ENCODE assay signal across 8 mouse cellular contexts in genomic region chr19:32726451-32727325, GRCm38 (mm10). TPM values are rescaled to one million over a fixed set of nuclear protein-coding genes. Genes with fewer than 3 reads are reported as not detected.
DNase-seq lines count a peak whose midpoint lies in the region; ATAC-seq and TF ChIP-seq lines count a peak whose summit lies in the region.

No protein-coding gene starts in this region.

- 2% methylated on average over 22 of the region's 22 CpGs for WGBS in embryonic facial prominence, embryonic 10.5 days
- 5% methylated on average over 22 of the region's 22 CpGs for WGBS in limb, embryonic 12.5 days
- WGBS in thymus, adult 2 months = 10% methylated on average over 22 of the region's 22 CpGs

- peaks cover 46% of the 10 kb centered on the region for H3K27me3 ChIP-seq in embryonic facial prominence, embryonic 10.5 days (replicated peaks; ENCODE audit: low read depth, poor library complexity, severe bottlenecking)
- peaks cover 28% of the 10 kb centered on the region for H3K27me3 ChIP-seq in limb, embryonic 12.5 days
- no peaks in the 10 kb centered on the region for H3K27me3 ChIP-seq in thymus, adult 2 months (ENCODE audit: control insufficient read depth, insufficient read depth, low read length)

- peak; percentile 13 for DNase-seq in left cerebral cortex, postnatal 4 days
- no peak for DNase-seq in left cerebral cortex, adult 18-20 months (ENCODE audit: low spot score in 2 of 2)
- peak; percentile 45 for DNase-seq in embryonic facial prominence, embryonic 10.5 days (ENCODE audit: low spot score)
- peak; percentile 81 for DNase-seq in thymus, adult 2 months
- DNase-seq in right cerebral cortex, postnatal 36 days (ENCODE audit: low spot score in 2 of 2) = no peak
- no peak for DNase-seq in gastrocnemius, postnatal 4 days (ENCODE audit: low spot score in 2 of 2)
- DNase-seq in yolk sac, embryonic 10.5 days (ENCODE audit: low spot score) = no peak

- peak overlapping the region; percentile 46 for H3K4me2 ChIP-seq in limb, embryonic 12.5 days

- H3K27ac ChIP-seq in embryonic facial prominence, embryonic 10.5 days (replicated peaks) = peak overlapping the region; percentile 65
- H3K27ac ChIP-seq in limb, embryonic 12.5 days = no peak overlapping the region
- H3K27ac ChIP-seq in thymus, adult 2 months (ENCODE audit: control insufficient read depth, insufficient read depth, low read length) = peak overlapping the region; percentile 99

- H3K4me3 ChIP-seq in embryonic facial prominence, embryonic 10.5 days = peak overlapping the region; percentile 39
- peak overlapping the region; percentile 12 for H3K4me3 ChIP-seq in limb, embryonic 12.5 days (replicated peaks)
- peak overlapping the region; percentile 12; the same call in 1 of the 2 replicates for H3K4me3 ChIP-seq in thymus, adult 2 months (ENCODE audit: control insufficient read depth, insufficient read depth, low read length)

- H3K9ac ChIP-seq in limb, embryonic 12.5 days (replicated peaks) = 0 out of 2 replicates have a peak overlapping the region, but pooled peaks have one; percentile 4

- H3K9me3 ChIP-seq in embryonic facial prominence, embryonic 10.5 days = no peaks in the 10 kb centered on the region
- no peaks in the 10 kb centered on the region for H3K9me3 ChIP-seq in limb, embryonic 12.5 days

- no peak for ATAC-seq in limb, embryonic 12.5 days (ENCODE audit: insufficient number of reproducible peaks, insufficient read depth, low FRiP score, low TSS enrichment, low read depth)

- TF ChIP-seq POLR2A in thymus, adult 2 months (IDR thresholded peaks at IDR 0.05; ENCODE audit: control insufficient read depth, extremely low read depth, insufficient read depth, low read length, poor library complexity) = 0 out of 2 replicates have a peak, but pooled peaks have one; percentile 20

- intact Hi-C loops in left cerebral cortex, postnatal 4 days (cut with DNase I) = no loop called here

- no peaks in the 10 kb centered on the region for H3K36me3 ChIP-seq in embryonic facial prominence, embryonic 10.5 days (replicated peaks)
- no peaks in the 10 kb centered on the region for H3K36me3 ChIP-seq in limb, embryonic 12.5 days
- H3K36me3 ChIP-seq in thymus, adult 2 months (ENCODE audit: control insufficient read depth, insufficient read depth, low read length) = no peaks in the 10 kb centered on the region

- no peak for TF ChIP-seq CTCF in thymus, adult 2 months (IDR thresholded peaks at IDR 0.05; ENCODE audit: borderline replicate concordance, control insufficient read depth, extremely low read depth, insufficient read depth, low read length, poor library complexity)

- peaks cover 11% of the 10 kb centered on the region for H3K4me1 ChIP-seq in embryonic facial prominence, embryonic 10.5 days
- H3K4me1 ChIP-seq in limb, embryonic 12.5 days (replicated peaks) = peaks cover 8% of the 10 kb centered on the region
- H3K4me1 ChIP-seq in thymus, adult 2 months (replicated peaks; ENCODE audit: control insufficient read depth, insufficient read depth, low read length) = peaks cover 20% of the 10 kb centered on the region

RNA-seq across cellular contexts. Expression of gene Atad1, which starts 12.9 kb away (rescaled TPM):
- total RNA-seq in left cerebral cortex, postnatal 4 days (2021) = 100 to 1,000 TPM; 101 to 104 TPM
- total RNA-seq in left cerebral cortex, adult 18-20 months (2021) = 10 to 100 TPM; 88.3 to 98.0 TPM
- 66.6 and 71.8 TPM in 2 replicates for polyA plus RNA-seq in embryonic facial prominence, embryonic 10.5 days (2016; fragmentation: Nextera tagmentation; extraction: Ambion mirVana)
- polyA plus RNA-seq in limb, embryonic 12.5 days (2016; fragmentation: Nextera tagmentation; extraction: Ambion mirVana) = 62.8 and 65.8 TPM in 2 replicates
- 13.6 and 17.7 TPM in 2 replicates for polyA plus RNA-seq in thymus, adult 2 months (2012; rRNA removed)
- 10 to 100 TPM; 40.5 to 44.7 TPM for total RNA-seq in gastrocnemius, postnatal 4 days (2021)

RNA-seq across cellular contexts. Expression of gene Pten, which starts 30.6 kb away (rescaled TPM):
- total RNA-seq in left cerebral cortex, postnatal 4 days (2021) = 100 to 1,000 TPM; 144 to 149 TPM
- total RNA-seq in left cerebral cortex, adult 18-20 months (2021) = 100 to 1,000 TPM; 144 to 146 TPM
- polyA plus RNA-seq in embryonic facial prominence, embryonic 10.5 days (2016; fragmentation: Nextera tagmentation; extraction: Ambion mirVana) = 6.7 and 6.9 TPM in 2 replicates
- polyA plus RNA-seq in limb, embryonic 12.5 days (2016; fragmentation: Nextera tagmentation; extraction: Ambion mirVana) = 9.3 and 10.2 TPM in 2 replicates
- polyA plus RNA-seq in thymus, adult 2 months (2012; rRNA removed) = 37.0 and 55.1 TPM in 2 replicates
- total RNA-seq in gastrocnemius, postnatal 4 days (2021) = 10 to 100 TPM; 41.7 to 48.4 TPM

Comparison
In these comparisons a context has a peak if more than half of its experiments do, and no peak if none do; other contexts are left out.
1. DNase-seq: peak in left cerebral cortex, postnatal 4 days (single experiment), embryonic facial prominence, embryonic 10.5 days (single experiment) and thymus, adult 2 months (single experiment); none in left cerebral cortex, adult 18-20 months (0 of 2), right cerebral cortex, postnatal 36 days (0 of 2), gastrocnemius, postnatal 4 days (0 of 2) and yolk sac, embryonic 10.5 days (single experiment).
2. Peak in every context shown above with its lines, with median percentiles within 50 percentile points of each other: H3K4me3 ChIP-seq.